Mouse (Mus musculus): ENCODE data around the gene Kcnab3.

DNA sequence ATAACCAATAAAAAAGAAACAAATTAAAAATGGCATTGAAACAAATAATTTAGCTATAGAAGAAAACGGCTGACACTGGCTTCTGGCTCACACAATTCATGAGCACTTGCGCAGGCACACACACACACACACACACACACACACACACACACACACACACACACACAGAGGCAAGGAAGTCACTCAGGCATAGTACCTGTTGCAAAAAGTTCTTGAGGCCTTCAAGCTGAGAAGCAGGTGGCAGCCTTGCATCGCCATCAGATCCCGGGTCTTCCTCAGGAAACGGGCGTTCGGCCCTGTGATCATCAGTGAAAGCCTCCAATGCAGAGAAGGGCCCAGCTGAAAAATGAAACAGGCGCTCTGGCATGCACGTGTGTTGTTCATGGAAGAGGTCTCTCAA is 20.8 kb upstream of the Kcnab3 start:
- TF ChIP-seq CTCF (IDR thresholded peaks at IDR 0.05; ENCODE audit: control insufficient read depth, insufficient read depth, insufficient replicate concordance, low read depth, low read length) (no peak), POLR2A (IDR thresholded peaks at IDR 0.05; ENCODE audit: control insufficient read depth, low read depth, low read length) (no peak)

Data from testis, adult 2 months (tissue).